In the genomic region with DNA sequence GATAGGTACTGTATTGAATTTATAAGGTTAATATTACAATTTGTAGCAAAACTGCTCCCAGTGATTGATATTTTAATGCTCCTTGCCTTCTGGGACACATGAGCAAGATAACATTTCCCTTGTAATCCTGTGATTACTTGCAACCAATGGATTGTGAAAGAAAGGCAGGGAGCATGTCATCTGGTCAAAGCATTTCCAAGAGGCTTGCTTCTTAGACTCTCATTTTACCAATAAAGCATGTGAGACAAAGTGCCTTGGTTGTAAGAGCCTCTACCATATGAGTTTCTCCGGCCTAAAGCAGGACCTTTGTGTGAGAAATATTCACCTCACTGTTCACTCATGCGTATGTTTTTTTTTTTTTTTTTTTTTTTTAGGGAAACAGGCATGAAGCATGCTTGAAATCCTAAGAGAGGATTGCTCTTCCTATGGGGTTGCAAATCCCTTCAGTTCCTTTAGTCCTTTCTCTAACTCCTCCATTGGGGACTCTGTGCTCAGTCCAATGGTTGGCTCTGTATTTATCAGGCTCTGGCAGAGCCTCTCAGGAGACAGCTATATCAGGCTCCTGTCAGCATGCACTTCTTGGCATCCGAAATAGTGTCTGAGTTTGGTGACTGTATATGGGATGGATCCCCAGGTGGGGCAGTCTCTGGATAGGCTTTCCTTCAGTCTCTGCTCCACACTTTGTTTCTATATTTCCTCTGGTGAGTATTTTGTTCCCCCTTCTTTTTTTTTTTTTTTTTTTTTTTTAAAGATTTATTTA, we compare ENCODE assay signal across 25 mouse cellular contexts.
DNase-seq lines count a peak whose midpoint lies in the region; ATAC-seq and TF ChIP-seq lines count a peak whose summit lies in the region.
"Had no signal": no experiment of that assay in that cellular context is flagged by ENCODE, and none has a peak within 500 bp of the region (broad histone marks: within the 10 kb centered on the region; RNA-seq: fewer than 3 reads in every experiment).

No protein-coding gene starts in this region.

- peaks cover 42% of the 10 kb centered on the region for H3K4me1 ChIP-seq in hindbrain, embryonic 13.5 days (replicated peaks)
- peaks cover 22% of the 10 kb centered on the region for H3K4me1 ChIP-seq in hindbrain, embryonic 10.5 days (replicated peaks)
- peaks cover 45% of the 10 kb centered on the region for H3K4me1 ChIP-seq in heart, embryonic 13.5 days

- H3K4me3 ChIP-seq in gastrocnemius, adult 2 months, result 0 out of 2 replicates have a peak overlapping the region, but pooled peaks have one; percentile 0
- H3K4me3 ChIP-seq in hindbrain, embryonic 13.5 days, result no peak overlapping the region
- no peak overlapping the region for H3K4me3 ChIP-seq in hindbrain, embryonic 10.5 days
- H3K4me3 ChIP-seq in heart, embryonic 13.5 days, result no peak overlapping the region
- H3K4me3 ChIP-seq: forebrain, embryonic 10.5 days; intestine, embryonic 15.5 days; limb, embryonic 12.5 days; liver, embryonic 13.5 days; megakaryocyte, embryonic 14.5 days had no signal

- WGBS in hindbrain, embryonic 13.5 days, result 62% methylated on average over 3 of the region's 3 CpGs
- 72% methylated on average over 3 of the region's 3 CpGs for WGBS in hindbrain, embryonic 10.5 days
- WGBS in heart, embryonic 13.5 days, result 50% methylated on average over 3 of the region's 3 CpGs

- no peaks in the 10 kb centered on the region for H3K36me3 ChIP-seq in hindbrain, embryonic 13.5 days
- no peaks in the 10 kb centered on the region for H3K36me3 ChIP-seq in hindbrain, embryonic 10.5 days
- no peaks in the 10 kb centered on the region for H3K36me3 ChIP-seq in heart, embryonic 13.5 days
- H3K36me3 ChIP-seq: forebrain, embryonic 10.5 days; intestine, embryonic 15.5 days; limb, embryonic 12.5 days; liver, embryonic 13.5 days had no signal

- ATAC-seq in hindbrain, embryonic 13.5 days (ENCODE audit: low FRiP score), result no peak
- ATAC-seq in heart, embryonic 13.5 days (ENCODE audit: extremely low read depth, insufficient number of reproducible peaks, low FRiP score, low TSS enrichment), result no peak
- ATAC-seq: forebrain, postnatal 0 days; hindbrain, embryonic 16.5 days; intestine, embryonic 15.5 days had no signal

- intact Hi-C loops in gastrocnemius, adult 2 months (cut with DNase I), result no loop called here

- peak overlapping the region; percentile 63 for H3K27ac ChIP-seq in gastrocnemius, adult 2 months
- H3K27ac ChIP-seq in hindbrain, embryonic 13.5 days, result peak overlapping the region; percentile 52; the same call in 1 of the 2 replicates
- no peak overlapping the region for H3K27ac ChIP-seq in hindbrain, embryonic 10.5 days
- H3K27ac ChIP-seq in heart, embryonic 13.5 days (replicated peaks), result peak overlapping the region; percentile 71
- H3K27ac ChIP-seq: forebrain, embryonic 10.5 days; intestine, embryonic 15.5 days; limb, embryonic 12.5 days; liver, embryonic 13.5 days had no signal

- peak; percentile 35 for DNase-seq in gastrocnemius, adult 2 months
- DNase-seq in gastrocnemius, postnatal 10 days, result no peak
- no peak for DNase-seq in hindbrain, embryonic 10.5 days (ENCODE audit: low spot score)
- DNase-seq in adipocyte (ENCODE audit: low spot score), result peak; percentile 69
- DNase-seq in urinary bladder, postnatal 4 days (ENCODE audit: low spot score in 2 of 2), result no peak
- no peak for DNase-seq in spleen, postnatal 4 days (ENCODE audit: low spot score in 2 of 2)
- DNase-seq: adrenal gland, postnatal 36 days; cerebellum, adult 11-12 months; cerebellum, postnatal 10 days; forebrain, postnatal 0 days; kidney, adult 9 months; kidney, postnatal 14 days; layer of hippocampus, postnatal 36 days; liver, embryonic 13.5 days; lung, adult 2 months; right cerebral cortex, postnatal 4 days; thymus, adult 18-20 months; thymus, postnatal 36 days had no signal

- TF ChIP-seq CTCF in gastrocnemius, adult 2 months (IDR thresholded peaks at IDR 0.05), result no peak

- H3K4me2 ChIP-seq in hindbrain, embryonic 13.5 days, result no peak overlapping the region
- H3K4me2 ChIP-seq in heart, embryonic 13.5 days, result no peak overlapping the region
- H3K4me2 ChIP-seq: intestine, embryonic 15.5 days; limb, embryonic 12.5 days; liver, embryonic 13.5 days had no signal

- no peaks in the 10 kb centered on the region for H3K27me3 ChIP-seq in hindbrain, embryonic 13.5 days
- no peaks in the 10 kb centered on the region for H3K27me3 ChIP-seq in hindbrain, embryonic 10.5 days (ENCODE audit: insufficient read depth, poor library complexity, severe bottlenecking)
- no peaks in the 10 kb centered on the region for H3K27me3 ChIP-seq in heart, embryonic 13.5 days (replicated peaks)
- H3K27me3 ChIP-seq: intestine, embryonic 15.5 days; limb, embryonic 12.5 days; liver, embryonic 13.5 days; megakaryocyte, embryonic 14.5 days had no signal

- H3K9ac ChIP-seq in hindbrain, embryonic 13.5 days, result no peak overlapping the region
- peak overlapping the region; percentile 12; the same call in 1 of the 2 replicates for H3K9ac ChIP-seq in heart, embryonic 13.5 days
- H3K9ac ChIP-seq: forebrain, postnatal 0 days; intestine, embryonic 15.5 days; limb, embryonic 12.5 days; liver, embryonic 13.5 days had no signal

- H3K9me3 ChIP-seq in hindbrain, embryonic 13.5 days, result no peaks in the 10 kb centered on the region
- no peaks in the 10 kb centered on the region for H3K9me3 ChIP-seq in hindbrain, embryonic 10.5 days
- no peaks in the 10 kb centered on the region for H3K9me3 ChIP-seq in heart, embryonic 13.5 days
- H3K9me3 ChIP-seq: forebrain, embryonic 10.5 days; intestine, embryonic 15.5 days; limb, embryonic 12.5 days; liver, embryonic 13.5 days; megakaryocyte, embryonic 14.5 days had no signal

Comparison
In these comparisons a context has a peak if more than half of its experiments do, and no peak if none do; other contexts are left out.
1. DNase-seq: peak in gastrocnemius, adult 2 months (single experiment) and adipocyte (single experiment); none in gastrocnemius, postnatal 10 days (single experiment), hindbrain, embryonic 10.5 days (single experiment), urinary bladder, postnatal 4 days (0 of 2) and spleen, postnatal 4 days (0 of 2).